Mouse (Mus musculus) cerebellum, adult 11 months (tissue): ENCODE measurements around the gene Mcat.

ENCODE experiments used
- DNase-seq: peaks from one replicate; pipeline ENCODE4 v3.0.0; 2022

The Mcat gene

GRCm38 (mm10) chr15:83500352-83500751 lies 63.2 kb downstream of the Mcat start:
- no peak for DNase-seq

- no peak for DNase-seq
Observed at GRCm38 (mm10) chr15:83499211-83499755, 64.3 kb downstream of the Mcat start.

- DNase-seq, result no peak
Observed at GRCm38 (mm10) chr15:83497299-83497698, 66.3 kb downstream of the Mcat start.
